Mouse (Mus musculus): Measurements from ENCODE around the gene Prom1. TPM values are rescaled to one million over a fixed set of nuclear protein-coding genes. Genes with fewer than 3 reads are reported as not detected.

Gene Prom1
- 13.8 and 17.3 TPM in 2 replicates for polyA plus RNA-seq (2015; fragmentation: Nextera tagmentation; extraction: Ambion mirVana)

DNA sequence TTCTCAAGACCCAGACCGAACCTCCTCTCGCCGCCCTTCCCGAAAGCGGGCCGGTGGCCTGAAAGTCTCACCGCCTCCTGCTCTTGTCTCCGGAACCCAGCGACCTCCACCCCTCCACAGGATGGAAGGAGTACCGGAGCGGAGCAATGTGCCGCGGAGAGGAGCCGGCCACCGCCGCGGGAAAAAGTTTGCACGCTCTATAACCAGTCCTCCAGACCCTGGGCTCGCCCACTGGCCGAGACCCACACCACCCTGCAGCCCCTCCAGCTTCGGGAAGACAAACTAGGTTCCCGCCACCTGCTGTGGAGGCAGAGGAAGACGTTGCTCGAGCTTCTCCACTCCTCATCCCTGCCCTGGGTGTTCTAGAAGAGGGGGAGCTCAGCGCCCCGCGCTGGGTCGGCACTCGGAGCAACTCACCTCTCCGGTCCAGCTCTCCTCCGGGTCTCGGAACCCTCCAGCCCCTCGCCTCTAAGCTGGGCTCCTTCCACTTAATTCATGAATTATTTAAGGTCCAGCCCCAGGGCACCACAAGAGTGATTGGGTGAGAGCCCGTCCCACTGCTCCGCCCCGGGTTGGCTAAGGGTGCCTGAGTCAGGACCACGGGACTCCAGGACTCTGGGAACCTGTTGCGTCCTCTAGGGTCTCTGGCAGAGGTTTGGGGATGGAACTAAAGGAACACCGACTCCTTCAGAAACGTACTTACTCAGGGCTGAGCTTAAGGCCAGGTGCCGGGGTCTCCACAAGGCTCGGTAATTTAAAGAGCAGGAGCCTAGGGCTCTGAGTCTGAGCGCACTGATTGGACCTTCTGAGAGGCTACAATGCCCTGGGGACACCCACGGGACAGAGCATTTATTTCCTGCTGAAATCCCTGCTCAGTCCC is at the start of gene Prom1:
Prom1 (minus strand) TSS at position 802 of the 880 bp plus-strand sequence.

DNA sequence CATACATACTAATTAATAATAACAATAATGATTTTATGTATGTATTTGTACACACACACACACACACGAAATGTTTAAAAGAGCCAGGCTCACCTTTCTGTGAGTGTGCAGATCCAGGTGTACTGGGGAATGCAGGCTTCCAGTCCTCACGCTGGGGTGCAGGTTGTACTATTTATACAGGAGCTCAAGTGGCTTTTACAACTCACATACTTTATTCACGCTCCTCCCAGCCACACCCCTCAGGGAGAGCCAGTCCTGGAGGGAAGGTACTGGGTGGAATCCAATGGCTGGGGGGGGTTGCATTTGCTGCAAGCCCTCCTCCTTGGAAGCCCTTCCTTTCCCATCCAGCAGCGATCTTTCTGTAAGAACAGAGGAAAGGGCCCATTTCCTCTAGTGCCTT is 120.2 kb downstream of the Prom1 start, which contains the start of gene Fgfbp1:
Fgfbp1 (minus strand) TSS at position 160 of the 400 bp plus-strand sequence.

Other genes with a start within 250 kb of the Prom1 start
- 3.7 TPM in 2 replicates for gene Cd38, start 233.5 kb downstream of the Prom1 start, polyA plus RNA-seq (2015; fragmentation: Nextera tagmentation; extraction: Ambion mirVana)
- gene Gm7879, start 188.9 kb downstream of the Prom1 start, polyA plus RNA-seq (2015; fragmentation: Nextera tagmentation; extraction: Ambion mirVana): not detected in 2 replicates
- gene Fgfbp1, start 120.3 kb downstream of the Prom1 start, polyA plus RNA-seq (2015; fragmentation: Nextera tagmentation; extraction: Ambion mirVana): 16.9 and 41.5 TPM in 2 replicates
- 27.3 and 27.8 TPM in 2 replicates for gene Tapt1, start 124.6 kb upstream of the Prom1 start, polyA plus RNA-seq (2015; fragmentation: Nextera tagmentation; extraction: Ambion mirVana)